Mouse (Mus musculus): ENCODE results near the gene Phf3. TPM values are rescaled to one million over a fixed set of nuclear protein-coding genes. Genes with fewer than 3 reads are reported as not detected.
"Not testable (repeated sequence)": the region's sequence is repeated elsewhere in the genome, so short reads cannot be mapped to it uniquely, and the experiment has no call there.

Gene Phf3
- polyA plus RNA-seq, 1 experiment = 58.5 TPM

- DNase-seq (ENCODE audit: extremely low spot score in 1 of 2, low spot score in 1 of 2) = no peak
Observed at GRCm38 (mm10) chr1:30773662-30774061, 100.1 kb downstream of the Phf3 start.

- no peak for DNase-seq (ENCODE audit: extremely low spot score in 1 of 2, low spot score in 1 of 2)
Observed at GRCm38 (mm10) chr1:30772851-30773250, 100.9 kb downstream of the Phf3 start.

- no peak for DNase-seq (ENCODE audit: extremely low spot score in 1 of 2, low spot score in 1 of 2)
Observed at GRCm38 (mm10) chr1:30771772-30772171, 101.9 kb downstream of the Phf3 start.

GRCm38 (mm10) chr1:30770599-30770998 lies 103.1 kb downstream of the Phf3 start:
- not testable (repeated sequence) for DNase-seq (ENCODE audit: extremely low spot score in 1 of 2, low spot score in 1 of 2)

GRCm38 (mm10) chr1:30756794-30757193 lies 116.9 kb downstream of the Phf3 start:
- no peak for DNase-seq (ENCODE audit: extremely low spot score in 1 of 2, low spot score in 1 of 2)

- DNase-seq (ENCODE audit: extremely low spot score in 1 of 2, low spot score in 1 of 2) = peak; percentile 36 to 65
Observed at GRCm38 (mm10) chr1:30755453-30756224, 118.1 kb downstream of the Phf3 start.

Other genes with a start within 250 kb of the Phf3 start
- gene AC153137.1, start 104.0 kb upstream of the Phf3 start, polyA plus RNA-seq (2012; rRNA removed) = not detected in 2 replicates